Mouse (Mus musculus) right cerebral cortex, postnatal 10 days (tissue): ENCODE results near the gene Chd2.

Source experiments
- DNase-seq, 2 experiments: peaks; one replicate each; pipeline ENCODE4 v3.0.0; 2021; ENCODE audit warnings: low spot score in 2 of 2

Chd2 gene

GRCm38 (mm10) chr7:73452187-73452808, 89.3 kb downstream of the Chd2 start:
- no peak for DNase-seq

GRCm38 (mm10) chr7:73451594-73451993, 90.0 kb downstream of the Chd2 start:
- no peak for DNase-seq

DNA sequence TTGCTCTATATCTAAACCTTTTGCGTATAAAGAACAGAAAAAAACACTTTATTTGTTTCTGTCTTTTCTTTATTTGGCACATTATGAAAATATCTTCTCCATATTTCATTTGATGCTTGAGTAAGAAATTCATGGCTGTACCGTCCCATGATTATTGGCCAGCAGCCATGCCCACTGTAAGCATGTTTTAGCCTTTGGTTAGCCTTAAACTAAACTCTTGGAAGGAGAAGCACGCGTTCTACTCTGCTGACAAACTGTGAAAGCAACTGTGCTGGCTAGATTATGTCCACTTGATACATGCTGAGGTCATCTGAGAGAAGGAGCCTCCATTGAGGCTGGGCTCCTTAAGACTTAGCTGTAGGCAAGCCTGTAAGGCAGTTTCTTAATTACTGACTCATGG, 99.4 kb downstream of the Chd2 start:
- DNase-seq: no peak

- no peak for DNase-seq
Measured at GRCm38 (mm10) chr7:73441802-73442201, 99.8 kb downstream of the Chd2 start.

- no peak for DNase-seq
Measured at GRCm38 (mm10) chr7:73435685-73436084, 105.9 kb downstream of the Chd2 start.

- DNase-seq: no peak
Measured at GRCm38 (mm10) chr7:73434336-73434677, 107.3 kb downstream of the Chd2 start.

GRCm38 (mm10) chr7:73433637-73434335, 107.8 kb downstream of the Chd2 start:
- no peak for DNase-seq

DNA sequence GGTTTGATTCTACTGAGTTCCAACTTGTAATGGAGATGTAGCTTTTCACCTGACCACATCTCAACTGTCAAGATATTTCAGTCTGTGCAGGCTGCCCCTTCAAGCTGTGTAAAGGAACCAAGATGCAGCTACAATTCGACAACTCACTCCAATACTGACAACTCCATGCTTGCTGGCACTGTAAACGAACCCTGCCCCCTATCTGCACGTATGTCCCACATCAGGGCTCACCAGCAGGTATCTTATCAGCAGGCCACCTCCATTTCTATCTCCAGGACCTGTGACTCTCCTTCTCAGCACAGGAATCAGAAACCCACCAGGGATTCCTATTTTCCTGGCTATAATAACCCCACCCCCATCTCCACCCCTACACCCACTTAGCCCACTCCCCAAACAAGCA, 113.1 kb downstream of the Chd2 start:
- DNase-seq: no peak

DNA sequence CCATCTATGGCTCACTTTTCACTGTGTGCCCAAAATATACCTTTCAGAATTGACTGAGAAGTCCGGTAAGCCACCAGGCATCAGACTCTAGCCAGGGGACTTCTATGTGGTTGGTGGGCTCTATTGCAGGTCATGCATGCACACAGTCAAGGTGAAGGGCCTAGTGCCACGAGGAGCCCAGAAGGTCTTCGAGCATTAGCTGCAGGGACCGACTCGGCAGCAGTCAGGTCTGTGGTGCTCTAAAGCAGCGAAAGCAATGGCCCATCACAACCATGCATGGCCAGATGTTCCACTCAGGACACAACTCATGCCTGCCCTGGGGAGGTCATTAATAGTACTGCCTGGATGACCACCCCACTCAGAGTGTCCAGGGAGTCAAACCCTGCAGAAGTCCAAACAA, 113.8 kb downstream of the Chd2 start:
- DNase-seq: no peak

GRCm38 (mm10) chr7:73426752-73427386, 114.8 kb downstream of the Chd2 start:
- DNase-seq: no peak

GRCm38 (mm10) chr7:73426235-73426634, 115.4 kb downstream of the Chd2 start:
- no peak for DNase-seq

DNA sequence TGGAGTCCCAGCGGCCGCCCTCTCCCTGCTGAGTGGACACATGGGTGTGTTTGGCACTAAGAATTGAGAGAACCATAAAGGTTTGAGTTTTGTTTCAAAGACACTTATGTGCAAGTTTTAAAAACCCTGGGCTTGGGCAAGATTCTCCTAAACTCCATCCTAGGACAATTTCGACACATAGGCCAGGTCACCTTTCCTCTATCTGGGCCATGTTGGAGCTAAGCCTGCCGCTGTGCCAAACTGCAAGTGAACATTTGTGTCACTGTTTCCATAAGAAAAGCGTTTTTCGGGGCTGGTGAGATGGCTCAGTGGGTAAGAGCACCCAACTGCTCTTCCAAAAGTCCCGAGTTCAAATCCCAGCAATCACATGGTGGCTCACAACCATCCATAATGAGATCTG, 116.2 kb downstream of the Chd2 start:
- no peak for DNase-seq

- DNase-seq: no peak
Measured at GRCm38 (mm10) chr7:73424705-73425104, 116.9 kb downstream of the Chd2 start.

- DNase-seq: peak in 1 of 2 experiments; percentile 37
Measured at GRCm38 (mm10) chr7:73424243-73424642, 117.4 kb downstream of the Chd2 start.

DNA sequence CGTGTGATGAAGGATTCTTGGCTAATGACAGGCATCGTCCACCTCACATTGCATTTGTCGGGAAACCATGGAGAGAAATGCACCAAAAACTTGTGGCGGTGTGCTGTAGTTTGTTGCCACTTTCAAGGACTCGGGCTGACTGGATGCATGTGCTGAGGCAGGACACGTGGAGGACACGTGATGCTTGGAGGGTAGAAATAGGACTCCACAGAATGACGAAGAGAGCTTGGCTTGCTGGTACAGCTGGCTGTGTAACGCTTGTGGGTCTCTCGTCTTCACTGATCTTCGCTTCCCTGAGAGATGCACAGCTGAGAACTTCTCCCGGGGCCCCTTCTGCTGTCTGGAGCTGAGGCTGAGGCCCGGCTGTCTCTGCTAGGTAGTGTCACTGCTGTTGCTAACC, 118.4 kb downstream of the Chd2 start:
- peak; percentile 75 to 85 for DNase-seq

GRCm38 (mm10) chr7:73422223-73423113, 119.2 kb downstream of the Chd2 start:
- peak; percentile 91 for DNase-seq

DNA sequence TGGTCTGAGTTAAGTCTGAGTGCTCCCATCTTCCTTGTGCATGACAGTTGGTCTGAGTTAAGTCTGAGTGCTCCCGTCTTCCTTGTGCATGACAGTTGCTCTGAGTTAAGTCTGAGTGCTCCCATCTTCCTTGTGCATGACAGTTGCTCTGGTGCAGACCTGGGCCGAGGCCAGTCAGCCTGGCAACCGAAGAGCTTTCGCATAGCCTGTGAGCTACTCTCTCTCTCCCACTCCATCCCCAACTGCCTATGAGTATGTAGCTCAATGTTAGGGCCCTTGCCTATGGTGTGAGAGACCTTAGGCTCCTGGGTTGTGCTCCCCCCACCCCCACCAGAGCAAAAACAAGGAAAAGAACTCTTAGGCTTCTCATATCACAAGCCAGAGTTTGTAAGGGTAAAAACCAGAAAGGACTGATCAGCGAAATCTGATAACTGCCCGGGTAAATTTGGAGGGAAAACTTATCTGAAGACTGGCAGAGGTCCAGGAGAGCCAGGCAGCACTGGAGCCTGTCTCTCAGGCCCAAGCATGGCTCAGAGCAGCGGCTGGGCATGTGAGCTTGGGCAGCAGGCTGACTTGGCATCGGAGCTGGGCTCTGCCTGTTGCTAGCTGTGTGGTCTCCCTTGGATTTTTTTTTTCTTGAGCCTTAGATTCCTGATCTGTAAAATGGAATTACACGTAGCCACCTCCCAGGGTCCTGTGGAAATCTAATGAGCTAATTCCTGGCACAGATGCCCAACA, 120.2 kb downstream of the Chd2 start:
- DNase-seq: peak in 1 of 2 experiments; percentile 71

GRCm38 (mm10) chr7:73420827-73421226, 120.8 kb downstream of the Chd2 start:
- DNase-seq: no peak

- peak in 1 of 2 experiments; percentile 34 for DNase-seq
Measured at GRCm38 (mm10) chr7:73419375-73419774, 122.3 kb downstream of the Chd2 start.

GRCm38 (mm10) chr7:73414192-73414591, 127.4 kb downstream of the Chd2 start:
- DNase-seq: no peak

- DNase-seq: no peak
Measured at GRCm38 (mm10) chr7:73412419-73412818, 129.2 kb downstream of the Chd2 start.
